Mouse (Mus musculus) MEL (cell line): ENCODE measurements at regions not wholly inside any gene's neighbourhood (a gene's known extent, or its start where the extent isn't known, plus 50 kb on each side); places are given as distances from the start of the nearest gene placed in this dataset.

Experiments
- DNase-seq: peaks from one replicate; pipeline ENCODE4 v3.0.0; 2011; ENCODE audit warnings: low read depth, low spot score
- H3K27ac ChIP-seq: 2 replicates; pipeline ENCODE4 v1.5.1; 2012; ENCODE audit warnings: low read depth, mild to moderate bottlenecking, control low read depth, low read length, moderate library complexity; ENCODE audit not compliant: control insufficient read depth
- H3K27me3 ChIP-seq, 2 experiments: fragments of 150-350 bp in 1 of 2; sonication (generic) in 1 of 2; 2 replicates each; pipeline ENCODE4 v1.6.1; 2012; ENCODE audit warnings: low read length in 2 of 2, mild to moderate bottlenecking in 2 of 2, improper control_type of control experiment in 1 of 2, moderate library complexity in 1 of 2; ENCODE audit not compliant: insufficient read depth in 2 of 2, control insufficient read depth in 1 of 2
- H3K36me3 ChIP-seq, 2 experiments: 2 replicates each; pipeline ENCODE4 v1.6.1; 2012 to 2014; ENCODE audit warnings: low read length in 2 of 2, improper control_type of control experiment in 1 of 2, inconsistent platforms in 1 of 2, mild to moderate bottlenecking in 1 of 2; ENCODE audit not compliant: insufficient read depth in 2 of 2, control insufficient read depth in 1 of 2
- H3K4me1 ChIP-seq, 2 experiments: fragments of 150-350 bp in 1 of 2; sonication (generic) in 1 of 2; 2 replicates each; pipeline ENCODE4 v1.6.1; 2012; ENCODE audit warnings: low read length in 2 of 2, improper control_type of control experiment in 1 of 2, mild to moderate bottlenecking in 1 of 2; ENCODE audit not compliant: insufficient read depth in 2 of 2, control insufficient read depth in 1 of 2
- H3K4me3 ChIP-seq, 2 experiments: fragments of 150-350 bp in 1 of 2; sonication (generic) in 1 of 2; 2 replicates each; pipeline ENCODE4 v1.5.1; 2012; ENCODE audit warnings: low read depth in 2 of 2, low read length in 2 of 2, mild to moderate bottlenecking in 2 of 2, moderate library complexity in 2 of 2, control low read depth in 1 of 2, improper control_type of control experiment in 1 of 2; ENCODE audit not compliant: control insufficient read depth in 1 of 2, insufficient read depth in 1 of 2
- H3K79me2 ChIP-seq: 2 replicates; pipeline ENCODE4 v1.6.1; 2012; ENCODE audit warnings: mild to moderate bottlenecking, low read length, moderate library complexity; ENCODE audit not compliant: control insufficient read depth, poor library complexity, insufficient read depth
- H3K9ac ChIP-seq: 2 replicates; pipeline ENCODE4 v1.6.1; 2012; ENCODE audit warnings: low read depth, mild to moderate bottlenecking, control low read depth, low read length, moderate library complexity; ENCODE audit not compliant: control insufficient read depth, poor library complexity, severe bottlenecking
- H3K9me3 ChIP-seq: fragments of 150-350 bp; sonication (generic); replicated peaks from 2 replicates; pipeline ENCODE4 v1.6.1; 2012; ENCODE audit warnings: mild to moderate bottlenecking, low read length, improper control_type of control experiment, moderate library complexity; ENCODE audit not compliant: insufficient read depth
- CHD1 ChIP-seq: IDR thresholded peaks from 2 replicates; pipeline ENCODE4 v1.6.1; 2012; ENCODE audit warnings: low read depth, mild to moderate bottlenecking, inconsistent platforms, low read length, improper control_type of control experiment
- CTCF ChIP-seq, 3 experiments: IDR thresholded peaks in 2 of 3; conservative IDR thresholded peaks in 1 of 3; 2 replicates each; pipeline ENCODE4 v1.5.1; 2011 to 2012; ENCODE audit warnings: low read length in 3 of 3, low read depth in 2 of 3, mild to moderate bottlenecking in 2 of 3, improper control_type of control experiment in 1 of 3, inconsistent platforms in 1 of 3, mixed read lengths in 1 of 3, moderate library complexity in 1 of 3; ENCODE audit not compliant: control insufficient read depth in 1 of 3, insufficient read depth in 1 of 3, poor library complexity in 1 of 3, severe bottlenecking in 1 of 3
- EP300 ChIP-seq, 2 experiments: IDR thresholded peaks; 2 replicates each; pipeline ENCODE4 v1.6.1; 2011; ENCODE audit warnings: improper control_type of control experiment in 2 of 2, low read length in 2 of 2, low read depth in 1 of 2, mild to moderate bottlenecking in 1 of 2
- ETS1 ChIP-seq: IDR thresholded peaks from 2 replicates; pipeline ENCODE4 v1.6.1; 2012; ENCODE audit warnings: low read depth, mild to moderate bottlenecking, inconsistent platforms, low read length, improper control_type of control experiment, moderate library complexity
- GABPA ChIP-seq: IDR thresholded peaks from 2 replicates; pipeline ENCODE4 v1.6.1; 2012; ENCODE audit warnings: low read depth, mild to moderate bottlenecking, inconsistent platforms, low read length, improper control_type of control experiment, moderate library complexity
- GATA1 ChIP-seq: IDR thresholded peaks from 2 replicates; pipeline ENCODE4 v1.6.1; 2011; ENCODE audit warnings: low read depth, low read length, improper control_type of control experiment
- HCFC1 ChIP-seq: IDR thresholded peaks from 2 replicates; pipeline ENCODE4 v1.6.1; 2012; ENCODE audit warnings: low read depth, mild to moderate bottlenecking, inconsistent platforms, low read length, improper control_type of control experiment, moderate library complexity
- JUND ChIP-seq: IDR thresholded peaks from 2 replicates; pipeline ENCODE4 v1.6.1; 2011; ENCODE audit warnings: low read depth, mild to moderate bottlenecking, improper control_type of control experiment, low read length
- MAFK ChIP-seq: IDR thresholded peaks from 2 replicates; pipeline ENCODE4 v1.6.1; 2011; ENCODE audit warnings: low read depth, mild to moderate bottlenecking, low read length, improper control_type of control experiment, borderline replicate concordance
- MAZ ChIP-seq: IDR thresholded peaks from 2 replicates; pipeline ENCODE4 v1.6.1; 2012; ENCODE audit warnings: low read depth, mild to moderate bottlenecking, inconsistent platforms, low read length, improper control_type of control experiment
- SIN3A ChIP-seq: IDR thresholded peaks from 2 replicates; pipeline ENCODE4 v1.6.1; 2012; ENCODE audit warnings: low read length, improper control_type of control experiment, inconsistent platforms
- SMC3 ChIP-seq: IDR thresholded peaks from 2 replicates; pipeline ENCODE4 v1.6.1; 2011; ENCODE audit warnings: low read depth, low read length, improper control_type of control experiment
- USF1 ChIP-seq: IDR thresholded peaks from 2 replicates; pipeline ENCODE4 v1.6.1; 2014; ENCODE audit warnings: low read depth, mild to moderate bottlenecking, inconsistent platforms, low read length, improper control_type of control experiment, moderate library complexity
- ZC3H11A ChIP-seq: IDR thresholded peaks from 2 replicates; pipeline ENCODE4 v1.6.1; 2012; ENCODE audit warnings: low read depth, mild to moderate bottlenecking, inconsistent platforms, low read length, improper control_type of control experiment

DNA sequence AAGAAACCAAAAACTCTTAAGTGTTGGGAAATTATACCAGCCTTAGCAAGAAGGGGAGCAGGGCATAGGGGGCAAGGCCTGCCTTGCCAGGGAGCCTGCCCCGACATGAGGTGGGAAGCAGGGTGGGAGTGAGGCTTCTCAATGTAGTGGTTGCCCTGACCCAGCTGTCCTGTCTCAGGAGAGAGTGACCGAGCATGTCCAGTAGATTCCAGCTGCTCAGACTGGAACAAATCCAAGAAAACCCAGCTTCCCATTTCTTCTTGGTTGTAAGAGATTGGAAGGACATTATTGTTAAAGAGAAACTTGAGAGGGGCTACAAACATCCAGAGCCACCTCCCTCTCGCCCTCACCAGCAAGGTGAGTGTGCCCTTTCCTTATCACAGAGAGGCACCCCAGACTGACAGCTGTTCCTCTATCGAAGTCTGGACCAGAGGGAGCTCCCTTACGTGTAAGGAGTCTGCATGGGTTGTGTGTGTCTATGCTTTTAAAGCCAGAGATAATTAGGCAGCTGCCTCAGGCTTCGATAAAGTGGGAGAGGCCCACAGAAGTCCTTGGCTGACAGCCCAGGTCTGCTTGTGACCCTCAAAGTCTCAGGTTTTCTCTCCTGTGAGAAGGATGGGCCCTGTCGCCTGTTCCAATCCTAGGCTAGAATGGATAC lies 608.1 kb downstream of the Zfp706 start:
- Histone ChIP-seq H3K4me3 (no peak overlapping the region), H3K36me3 (no peaks in the 10 kb centered on the region), H3K27ac (no peak overlapping the region), H3K27me3 (peaks cover 8 to 16% of the 10 kb centered on the region in 2 experiments), H3K9ac (no peak overlapping the region), H3K9me3 (no peaks in the 10 kb centered on the region), H3K4me1 (0 out of 4 replicates have a peak, but pooled peaks cover 0 to 7% of the 10 kb centered on the region in 2 experiments), H3K79me2 (no peaks in the 10 kb centered on the region)
- TF ChIP-seq EP300 (IDR thresholded peaks at IDR 0.05; ENCODE audit: low read depth in 1 of 2, low read length in 2 of 2) (peak in 1 of 2 experiments; percentile 44; a peak in 3 of 4 replicates), GATA1 (0 out of 2 replicates have a peak, but pooled peaks have one; percentile 11), SIN3A (no peak), HCFC1 (no peak), ZC3H11A (no peak)
- peak; percentile 48 for DNase-seq

DNA sequence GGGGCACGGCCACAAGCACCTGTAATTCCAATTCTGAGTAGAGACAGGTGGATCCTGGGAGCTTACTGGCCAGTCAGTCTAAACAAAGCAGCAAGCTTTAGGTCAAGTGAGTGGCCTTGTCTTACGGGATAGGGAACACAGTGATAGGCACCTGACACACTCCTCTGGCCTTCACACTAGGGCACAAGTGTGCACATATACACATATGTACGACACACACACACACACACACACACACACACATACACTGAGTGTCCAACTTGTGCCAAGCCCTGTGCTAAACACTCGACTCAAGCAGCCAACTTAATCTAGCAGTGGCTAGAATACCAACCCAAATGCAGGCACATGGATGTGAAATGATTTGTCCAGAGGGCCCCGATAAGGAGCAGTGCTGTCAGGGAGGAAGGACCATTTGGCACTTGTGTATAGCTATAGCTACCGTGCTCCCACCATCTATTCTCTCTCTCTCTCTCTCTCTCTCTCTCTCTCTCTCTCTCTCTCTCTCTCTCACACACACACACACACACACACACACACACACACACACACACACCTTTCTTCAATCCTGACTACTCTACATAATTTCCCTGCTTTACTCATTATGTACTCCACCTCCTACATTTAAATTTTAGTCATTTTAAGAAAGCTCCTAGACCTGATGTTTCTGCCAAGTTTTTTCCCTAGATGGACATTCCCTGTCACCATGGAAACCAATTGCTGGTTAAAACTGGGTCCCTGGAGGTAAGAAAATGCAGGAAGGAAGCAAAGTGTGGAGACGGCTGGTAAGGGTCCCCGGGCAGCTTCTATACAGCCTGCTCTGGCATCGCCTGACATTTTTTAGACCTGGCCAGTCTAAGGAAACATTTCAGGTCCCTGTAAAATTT lies 609.2 kb downstream of the Zfp706 start:
- Histone ChIP-seq H3K36me3 (no peaks in the 10 kb centered on the region), H3K27ac (no peak overlapping the region), H3K9ac (no peak overlapping the region), H3K4me3 (no peak overlapping the region), H3K79me2 (no peaks in the 10 kb centered on the region), H3K27me3 (peaks cover 11 to 17% of the 10 kb centered on the region in 2 experiments), H3K9me3 (no peaks in the 10 kb centered on the region), H3K4me1 (0 out of 4 replicates have a peak, but pooled peaks cover 0 to 7% of the 10 kb centered on the region in 2 experiments)
- no peak for DNase-seq
- TF ChIP-seq ZC3H11A, result no peak
- TF ChIP-seq ETS1, result no peak
- no peak for TF ChIP-seq HCFC1
- TF ChIP-seq GABPA, result no peak
- no peak for TF ChIP-seq GATA1
- TF ChIP-seq SMC3, result no peak
- no peak for TF ChIP-seq JUND
- no peak for TF ChIP-seq MAFK

DNA sequence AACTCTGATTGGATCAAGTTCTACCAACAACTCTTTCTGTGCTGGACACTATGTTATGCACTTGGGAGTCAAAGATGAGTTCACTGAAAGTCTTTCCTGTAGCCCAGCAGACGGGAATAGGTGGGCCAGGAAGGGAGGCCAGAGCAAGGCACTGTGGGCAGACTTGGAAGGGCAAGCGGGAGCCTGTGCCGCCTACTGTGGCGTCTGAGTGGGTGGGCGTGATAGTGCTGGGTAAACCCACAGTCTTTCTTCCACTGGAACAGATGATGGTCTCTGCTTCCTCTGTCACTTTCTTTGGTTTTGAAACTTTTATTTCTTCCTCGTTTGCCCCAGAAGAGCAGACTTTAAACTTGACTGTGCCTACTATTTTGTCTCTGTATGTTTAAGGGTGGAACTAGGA lies 610.8 kb downstream of the Zfp706 start:
- Histone ChIP-seq H3K4me1 (0 out of 4 replicates have a peak, but pooled peaks cover 0 to 7% of the 10 kb centered on the region in 2 experiments), H3K9me3 (no peaks in the 10 kb centered on the region), H3K27ac (no peak overlapping the region), H3K27me3 (peaks cover 6 to 17% of the 10 kb centered on the region in 2 experiments), H3K79me2 (no peaks in the 10 kb centered on the region)
- no peak for DNase-seq
- no peak for TF ChIP-seq USF1
- TF ChIP-seq CHD1, result no peak
- TF ChIP-seq JUND, result no peak
- no peak for TF ChIP-seq MAZ
- no peak for TF ChIP-seq SIN3A
- TF ChIP-seq CTCF (IDR thresholded peaks at IDR 0.05 in 2 of 3, conservative IDR thresholded peaks at IDR 0.05 in 1 of 3; ENCODE audit: control insufficient read depth in 1 of 3, insufficient read depth in 1 of 3, low read depth in 2 of 3, low read length in 3 of 3, poor library complexity in 1 of 3, severe bottlenecking in 1 of 3), result no peak
- TF ChIP-seq ZC3H11A, result no peak
- TF ChIP-seq, all 39 proteins: peak for 0
- Histone ChIP-seq H3K9ac (no peak overlapping the region), H3K4me3 (no peak overlapping the region), H3K36me3 (no peaks in the 10 kb centered on the region)
